Mouse (Mus musculus) A20 (cell line): ENCODE measurements around the gene Cd47.

ENCODE experiments used
- DNase-seq: peaks from one replicate; pipeline ENCODE4 v3.0.0-alpha.2; 2011; ENCODE audit warnings: low read depth, low spot score

Cd47 gene

GRCm38 (mm10) chr16:49866617-49867016 lies 66.3 kb downstream of the Cd47 start:
- no peak for DNase-seq

- DNase-seq, result no peak
Observed at GRCm38 (mm10) chr16:49868278-49868677, 67.9 kb downstream of the Cd47 start.

- no peak for DNase-seq
Observed at GRCm38 (mm10) chr16:49873918-49874317, 73.6 kb downstream of the Cd47 start.

- no peak for DNase-seq
Observed at GRCm38 (mm10) chr16:49874546-49874945, 74.2 kb downstream of the Cd47 start.

GRCm38 (mm10) chr16:49876291-49877030 lies 76.1 kb downstream of the Cd47 start:
- DNase-seq, result no peak

GRCm38 (mm10) chr16:49877243-49877642 lies 76.9 kb downstream of the Cd47 start:
- DNase-seq, result no peak

- DNase-seq, result no peak
Observed at GRCm38 (mm10) chr16:49878051-49878450, 77.7 kb downstream of the Cd47 start.

- DNase-seq, result no peak
Observed at GRCm38 (mm10) chr16:49886403-49887066, 86.2 kb downstream of the Cd47 start.

GRCm38 (mm10) chr16:49887290-49887689 lies 87.0 kb downstream of the Cd47 start:
- no peak for DNase-seq

GRCm38 (mm10) chr16:49887811-49888564 lies 87.7 kb downstream of the Cd47 start:
- no peak for DNase-seq

GRCm38 (mm10) chr16:49889031-49889655 lies 88.8 kb downstream of the Cd47 start:
- DNase-seq, result no peak

GRCm38 (mm10) chr16:49892252-49892651 lies 91.9 kb downstream of the Cd47 start:
- no peak for DNase-seq

- peak; percentile 44 for DNase-seq
Observed at GRCm38 (mm10) chr16:49892945-49893344, 92.6 kb downstream of the Cd47 start.

- no peak for DNase-seq
Observed at GRCm38 (mm10) chr16:49894624-49895023, 94.3 kb downstream of the Cd47 start.

GRCm38 (mm10) chr16:49896132-49896531 lies 95.8 kb downstream of the Cd47 start:
- DNase-seq, result no peak

- no peak for DNase-seq
Observed at GRCm38 (mm10) chr16:49901395-49901794, 101.1 kb downstream of the Cd47 start.

GRCm38 (mm10) chr16:49902083-49902482 lies 101.8 kb downstream of the Cd47 start:
- DNase-seq, result no peak

GRCm38 (mm10) chr16:49904248-49904930 lies 104.1 kb downstream of the Cd47 start:
- no peak for DNase-seq

- DNase-seq, result no peak
Observed at GRCm38 (mm10) chr16:49905041-49905440, 104.7 kb downstream of the Cd47 start.

- no peak for DNase-seq
Observed at GRCm38 (mm10) chr16:49905601-49906001, 105.3 kb downstream of the Cd47 start.

- DNase-seq, result no peak
Observed at GRCm38 (mm10) chr16:49906066-49906465, 105.7 kb downstream of the Cd47 start.
